Mouse (Mus musculus) CH12.LX (cell line): ENCODE data around the gene Ankrd2.

Experiments used
- BHLHE40 ChIP-seq: IDR thresholded peaks from 2 replicates; pipeline ENCODE4 v1.6.1; 2011; ENCODE audit warnings: mild to moderate bottlenecking, low read depth, low read length, improper control_type of control experiment
- CHD1 ChIP-seq: IDR thresholded peaks from 2 replicates; pipeline ENCODE4 v1.6.1; 2012; ENCODE audit warnings: low read depth, low read length, improper control_type of control experiment, inconsistent platforms
- CTCF ChIP-seq, 2 experiments: IDR thresholded peaks in 1 of 2; conservative IDR thresholded peaks in 1 of 2; 2 replicates each; pipeline ENCODE4 v1.5.1; 2011 to 2012; ENCODE audit warnings: low read depth in 2 of 2, low read length in 2 of 2, improper control_type of control experiment in 1 of 2, inconsistent platforms in 1 of 2, mild to moderate bottlenecking in 1 of 2, moderate library complexity in 1 of 2
- EP300 ChIP-seq: IDR thresholded peaks from 2 replicates; pipeline ENCODE4 v1.6.1; 2011; ENCODE audit warnings: low read length, improper control_type of control experiment
- POLR2A ChIP-seq: IDR thresholded peaks from 2 replicates; pipeline ENCODE4 v1.6.1; 2011; ENCODE audit warnings: low read depth, mild to moderate bottlenecking, improper control_type of control experiment, low read length
- SMC3 ChIP-seq: IDR thresholded peaks from 2 replicates; pipeline ENCODE4 v1.6.1; 2011; ENCODE audit warnings: low read depth, low read length, improper control_type of control experiment
- TCF12 ChIP-seq: IDR thresholded peaks from 2 replicates; pipeline ENCODE4 v1.6.1; 2014; ENCODE audit warnings: low read depth, mild to moderate bottlenecking, inconsistent platforms, low read length, improper control_type of control experiment

DNA sequence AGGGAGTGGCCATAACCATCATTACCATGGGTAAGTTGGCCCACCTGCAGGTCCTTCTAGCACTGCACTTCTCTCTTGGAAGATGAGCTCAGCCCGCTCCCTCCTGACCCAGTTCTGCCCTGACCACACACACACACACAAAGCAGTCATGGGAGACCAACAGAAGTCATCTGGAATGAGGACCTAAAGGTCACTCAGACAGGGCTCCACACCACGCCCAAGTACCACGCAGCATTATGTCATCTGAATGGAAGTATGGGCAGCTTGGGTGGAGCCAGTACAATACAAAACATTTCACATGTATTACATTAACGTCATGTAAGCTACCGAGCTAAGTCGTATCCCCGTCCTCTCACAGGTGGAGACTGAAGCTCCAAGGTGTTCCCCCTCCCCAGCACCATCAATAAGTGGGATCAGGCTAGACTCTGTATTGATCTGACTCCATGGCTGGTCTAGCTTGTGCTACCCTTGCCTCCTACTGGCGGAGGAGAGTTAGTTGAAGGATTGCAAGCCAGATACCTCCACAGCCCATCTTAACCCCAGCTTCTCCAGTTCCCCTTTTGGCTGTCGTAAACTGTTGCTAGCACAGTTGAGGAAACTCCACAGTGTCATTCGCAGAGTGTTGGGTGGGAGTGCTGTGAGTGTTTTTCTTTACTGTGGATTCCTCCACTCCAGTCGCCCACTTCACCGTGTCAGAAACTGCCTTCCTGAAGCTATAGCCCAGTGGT lies 34.4 kb upstream of the Ankrd2 start:
- TF ChIP-seq CTCF (conservative IDR thresholded peaks at IDR 0.05 in 1 of 2, IDR thresholded peaks at IDR 0.05 in 1 of 2; ENCODE audit: low read depth in 2 of 2, low read length in 2 of 2) (no peak), CHD1 (no peak), BHLHE40 (no peak), TCF12 (no peak), POLR2A (no peak), EP300 (no peak), SMC3 (no peak)
